Mouse (Mus musculus): Measurements from ENCODE around the gene Ctse. TPM values are rescaled to one million over a fixed set of nuclear protein-coding genes. Genes with fewer than 3 reads are reported as not detected.

Gene Ctse
- total and polyA plus RNA-seq, 3 experiments: 55.2 to 92.7 TPM; not detected in 1

DNA sequence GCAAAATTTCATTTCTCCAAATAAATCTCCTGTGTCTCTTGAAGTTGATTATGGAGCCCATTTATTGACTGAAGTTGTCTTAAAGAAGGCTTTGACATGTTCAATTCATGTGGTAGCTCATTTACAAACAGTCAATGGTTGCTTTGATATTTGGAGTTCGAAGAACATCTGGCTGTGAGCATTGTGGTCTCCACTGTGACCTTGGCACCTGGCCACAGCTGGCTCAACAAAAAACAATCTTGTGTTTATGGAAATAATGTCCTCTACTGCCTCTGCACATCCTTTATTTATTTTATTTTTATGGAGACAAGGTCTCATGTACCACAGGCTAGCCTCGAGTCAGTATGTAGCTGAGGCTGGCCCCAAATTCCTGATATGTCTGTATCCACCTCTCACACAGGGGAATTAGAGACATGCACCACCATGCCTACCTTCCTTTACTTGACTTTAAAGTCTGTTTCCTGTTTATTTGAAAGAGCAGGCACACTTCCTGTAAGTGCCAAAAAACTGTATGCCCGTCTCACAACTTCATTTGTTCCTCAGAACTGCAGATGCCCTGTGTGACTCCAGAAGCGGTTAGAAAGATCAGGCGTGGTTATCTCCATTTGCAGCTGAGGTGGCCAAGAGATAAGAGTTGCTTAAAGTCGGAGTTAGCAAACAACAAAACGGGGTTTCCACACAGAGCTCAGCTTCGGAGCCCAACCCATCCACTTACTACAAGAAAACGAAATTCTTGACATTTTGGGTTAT, at the start of gene Ctse (continued):
- TF ChIP-seq ZC3H11A (IDR thresholded peaks at IDR 0.05; ENCODE audit: low read depth, low read length) (no peak), MAX (IDR thresholded peaks at IDR 0.05; ENCODE audit: low read length) (0 out of 2 replicates have a peak, but pooled peaks have one; percentile 63), CHD1 (IDR thresholded peaks at IDR 0.05; ENCODE audit: low read depth, low read length) (no peak), ZNF384 (IDR thresholded peaks at IDR 0.05; ENCODE audit: low read depth, low read length) (peak; percentile 64), TCF12 (IDR thresholded peaks at IDR 0.05; ENCODE audit: low read depth, low read length) (peak; percentile 98)

DNA sequence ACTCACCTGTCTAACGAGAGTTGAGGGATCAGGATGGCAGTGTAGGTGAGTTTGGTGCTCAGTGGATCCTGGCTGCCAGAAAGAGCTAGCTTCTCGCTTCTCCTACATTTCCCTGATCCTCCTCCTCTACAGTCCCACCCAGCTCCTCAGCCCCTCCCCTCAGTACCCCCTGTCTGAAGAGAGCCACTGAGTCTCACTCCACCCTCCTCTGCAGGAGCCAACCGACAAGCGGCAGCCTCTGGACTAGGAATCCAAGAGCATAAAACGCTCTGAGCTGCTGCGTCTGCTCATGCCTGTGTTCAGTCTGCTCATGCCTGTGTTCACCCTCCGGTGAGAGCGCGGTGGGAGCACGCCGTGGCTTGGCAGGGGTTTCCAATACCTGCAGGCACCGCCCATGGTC, 39.2 kb upstream of the Ctse start, which contains the start of gene Avpr1b:
Avpr1b (plus strand) TSS at position 335 of the 400 bp plus-strand sequence.
- Histone ChIP-seq H3K9ac (ENCODE audit: control insufficient read depth, low read depth, low read length, poor library complexity, severe bottlenecking) (no peak within 1 kb of the TSS), H3K4me3 (ENCODE audit: control insufficient read depth in 1 of 2, insufficient read depth in 1 of 2, low read depth in 2 of 2, low read length in 2 of 2) (no peak within 1 kb of the TSS), H3K4me1 (ENCODE audit: control insufficient read depth in 1 of 2, insufficient read depth in 2 of 2, low read length in 2 of 2) (no peaks in the 10 kb centered on the region), H3K9me3 (replicated peaks; ENCODE audit: insufficient read depth, low read length) (no peaks in the 10 kb centered on the region), H3K36me3 (ENCODE audit: control insufficient read depth in 1 of 2, insufficient read depth in 2 of 2, low read length in 2 of 2) (no peaks in the 10 kb centered on the region), H3K27ac (ENCODE audit: control insufficient read depth, low read depth, low read length) (no peak within 1 kb of the TSS), H3K79me2 (ENCODE audit: control insufficient read depth, insufficient read depth, low read length, poor library complexity) (no peaks in the 10 kb centered on the region), H3K27me3 (ENCODE audit: control insufficient read depth in 1 of 2, insufficient read depth in 2 of 2, low read length in 2 of 2) (peaks cover 21 to 23% of the 10 kb centered on the region in 2 experiments)
- no peak for TF ChIP-seq MAX (IDR thresholded peaks at IDR 0.05; ENCODE audit: low read length)
- TF ChIP-seq POLR2A (IDR thresholded peaks at IDR 0.05; ENCODE audit: control insufficient read depth in 1 of 2, insufficient read depth in 1 of 2, low read depth in 1 of 2, low read length in 2 of 2, poor library complexity in 1 of 2): no peak
- no peak for TF ChIP-seq MYB (IDR thresholded peaks at IDR 0.05; ENCODE audit: low read depth, low read length)
- no peak for TF ChIP-seq POLR2AphosphoS2 (IDR thresholded peaks at IDR 0.05; ENCODE audit: low read length)
- TF ChIP-seq ZNF384 (IDR thresholded peaks at IDR 0.05; ENCODE audit: low read depth, low read length): no peak
- no peak for TF ChIP-seq MAZ (IDR thresholded peaks at IDR 0.05; ENCODE audit: low read depth, low read length)
- no peak for TF ChIP-seq TAL1 (IDR thresholded peaks at IDR 0.05; ENCODE audit: low read length)
- TF ChIP-seq UBTF (IDR thresholded peaks at IDR 0.05; ENCODE audit: borderline replicate concordance, insufficient read depth, low read depth, low read length): no peak
- no peak for TF ChIP-seq CTCF (IDR thresholded peaks at IDR 0.05 in 2 of 3, conservative IDR thresholded peaks at IDR 0.05 in 1 of 3; ENCODE audit: control insufficient read depth in 1 of 3, insufficient read depth in 1 of 3, low read depth in 2 of 3, low read length in 3 of 3, poor library complexity in 1 of 3, severe bottlenecking in 1 of 3)
- TF ChIP-seq NRF1 (IDR thresholded peaks at IDR 0.05; ENCODE audit: insufficient read depth, low read depth, low read length, poor library complexity, severe bottlenecking): no peak
- TF ChIP-seq MAFK (IDR thresholded peaks at IDR 0.05; ENCODE audit: borderline replicate concordance, low read depth, low read length): no peak
- DNase-seq (ENCODE audit: low read depth, low spot score): no peak

DNA sequence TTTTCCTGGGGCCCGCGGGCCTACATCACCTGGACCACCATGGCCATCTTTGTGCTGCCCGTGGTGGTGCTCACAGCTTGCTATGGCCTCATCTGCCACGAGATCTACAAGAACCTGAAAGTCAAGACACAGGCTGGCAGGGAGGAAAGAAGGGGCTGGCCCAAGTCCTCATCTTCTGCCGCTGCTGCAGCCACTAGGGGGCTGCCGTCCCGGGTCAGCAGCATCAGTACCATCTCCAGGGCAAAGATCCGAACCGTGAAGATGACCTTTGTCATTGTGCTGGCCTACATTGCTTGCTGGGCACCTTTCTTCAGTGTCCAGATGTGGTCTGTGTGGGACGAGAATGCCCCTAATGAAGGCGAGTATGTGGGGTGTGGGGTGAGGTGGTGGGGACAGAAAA, 37.8 kb upstream of the Ctse start:
- Histone ChIP-seq H3K36me3 (ENCODE audit: control insufficient read depth in 1 of 2, insufficient read depth in 2 of 2, low read length in 2 of 2) (no peaks in the 10 kb centered on the region), H3K4me1 (ENCODE audit: control insufficient read depth in 1 of 2, insufficient read depth in 2 of 2, low read length in 2 of 2) (no peaks in the 10 kb centered on the region), H3K4me3 (ENCODE audit: control insufficient read depth in 1 of 2, insufficient read depth in 1 of 2, low read depth in 2 of 2, low read length in 2 of 2) (no peak overlapping the region), H3K27ac (ENCODE audit: control insufficient read depth, low read depth, low read length) (no peak overlapping the region), H3K9me3 (replicated peaks; ENCODE audit: insufficient read depth, low read length) (no peaks in the 10 kb centered on the region), H3K27me3 (ENCODE audit: control insufficient read depth in 1 of 2, insufficient read depth in 2 of 2, low read length in 2 of 2) (peaks cover 16 to 23% of the 10 kb centered on the region in 2 experiments), H3K9ac (ENCODE audit: control insufficient read depth, low read depth, low read length, poor library complexity, severe bottlenecking) (no peak overlapping the region), H3K79me2 (ENCODE audit: control insufficient read depth, insufficient read depth, low read length, poor library complexity) (no peaks in the 10 kb centered on the region)
- no peak for DNase-seq (ENCODE audit: low read depth, low spot score)
- TF ChIP-seq POLR2A (IDR thresholded peaks at IDR 0.05; ENCODE audit: control insufficient read depth in 1 of 2, insufficient read depth in 1 of 2, low read depth in 1 of 2, low read length in 2 of 2, poor library complexity in 1 of 2): no peak
- no peak for TF ChIP-seq BHLHE40 (IDR thresholded peaks at IDR 0.05; ENCODE audit: borderline replicate concordance, low read depth, low read length)
- TF ChIP-seq CTCF (IDR thresholded peaks at IDR 0.05 in 2 of 3, conservative IDR thresholded peaks at IDR 0.05 in 1 of 3; ENCODE audit: control insufficient read depth in 1 of 3, insufficient read depth in 1 of 3, low read depth in 2 of 3, low read length in 3 of 3, poor library complexity in 1 of 3, severe bottlenecking in 1 of 3): peak; percentile 16 to 40 (median 18); a peak in 4 of 6 replicates

Measured in MEL (cell line).